Mouse (Mus musculus) midbrain, postnatal 0 days (tissue): ENCODE results near the gene Cdc42bpb. TPM values are rescaled to one million over a fixed set of nuclear protein-coding genes. Genes with fewer than 3 reads are reported as not detected.

Experiments
- ATAC-seq: fragments of 200-750 bp; cut with Nextera tagmentation; 2 replicates; pipeline ENCODE4 v1.8.0; 2017; ENCODE audit warnings: moderate number of reproducible peaks, mild to moderate bottlenecking, moderate TSS enrichment, moderate library complexity; ENCODE audit not compliant: low FRiP score
- DNase-seq: peaks from one replicate; pipeline ENCODE4 v3.0.0-alpha.2; 2015; ENCODE audit warnings: low spot score
- H3K27ac ChIP-seq: fragments of 300-500 bp; sonication (generic); 2 replicates; pipeline ENCODE4 v1.5.1; 2014; ENCODE audit warnings: low read depth, mild to moderate bottlenecking, low read length, mixed read lengths
- H3K27me3 ChIP-seq: fragments of 300-500 bp; sonication (generic); 2 replicates; pipeline ENCODE4 v1.6.1; 2014; ENCODE audit warnings: low read length, control low read depth, mixed read lengths; ENCODE audit not compliant: insufficient read depth
- H3K36me3 ChIP-seq: fragments of 300-500 bp; sonication (generic); 2 replicates; pipeline ENCODE4 v1.6.1; 2014; ENCODE audit warnings: low read length, control low read depth, mixed read lengths; ENCODE audit not compliant: insufficient read depth
- H3K4me1 ChIP-seq: fragments of 300-500 bp; sonication (generic); 2 replicates; pipeline ENCODE4 v1.6.1; 2014; ENCODE audit warnings: mild to moderate bottlenecking, control low read depth, antibody characterized with exemption, low read length, mixed read lengths; ENCODE audit not compliant: insufficient read depth
- H3K4me2 ChIP-seq: fragments of 300-500 bp; sonication (generic); 2 replicates; pipeline ENCODE4 v1.6.1; 2014; ENCODE audit warnings: low read depth, mild to moderate bottlenecking, low read length, mixed read lengths; ENCODE audit not compliant: poor library complexity, severe bottlenecking
- H3K4me3 ChIP-seq: fragments of 300-500 bp; sonication (generic); 2 replicates; pipeline ENCODE4 v1.5.1; 2014; ENCODE audit warnings: low read depth, mild to moderate bottlenecking, low read length, moderate library complexity
- H3K9ac ChIP-seq: fragments of 300-500 bp; sonication (generic); replicated peaks from 2 replicates; pipeline ENCODE4 v1.6.1; 2014; ENCODE audit warnings: mild to moderate bottlenecking, low read length, moderate library complexity, mixed read lengths; ENCODE audit not compliant: poor library complexity, severe bottlenecking
- H3K9me3 ChIP-seq: fragments of 300-500 bp; sonication (generic); 2 replicates; pipeline ENCODE4 v1.6.1; 2016; ENCODE audit warnings: low read length, control low read depth
- CTCF ChIP-seq: IDR thresholded peaks from 2 replicates; pipeline ENCODE4 v1.5.1; 2016; ENCODE audit warnings: antibody characterized with exemption, mild to moderate bottlenecking
- WGBS: fragments of 180-500 bp; shearing (Covaris S2); extraction: QIAGEN DNeasy Blood & Tissue Kit; methylation state at CpG from one replicate; pipeline ENCODE4 v1.1.7; 2014; 5-methylcytosine and 5-hydroxymethylcytosine counted together
- polyA plus RNA-seq: library from polyadenylated mRNA; unstranded; fragments of >200 nt; fragmentation: Nextera tagmentation; extraction: Ambion mirVana; gene quantifications from 2 replicates; pipeline ENCODE4 v1.2.1, GENCODE M21; 2015
- total RNA-seq: library from RNA; depleted of rRNA; stranded (reverse); fragments of >200 nt; gene quantifications from 2 replicates; pipeline ENCODE4 v1.2.3, GENCODE M21; 2014

The Cdc42bpb gene
- total and polyA plus RNA-seq, 2 experiments from 2014 or later = 35.4 to 259 TPM

DNA sequence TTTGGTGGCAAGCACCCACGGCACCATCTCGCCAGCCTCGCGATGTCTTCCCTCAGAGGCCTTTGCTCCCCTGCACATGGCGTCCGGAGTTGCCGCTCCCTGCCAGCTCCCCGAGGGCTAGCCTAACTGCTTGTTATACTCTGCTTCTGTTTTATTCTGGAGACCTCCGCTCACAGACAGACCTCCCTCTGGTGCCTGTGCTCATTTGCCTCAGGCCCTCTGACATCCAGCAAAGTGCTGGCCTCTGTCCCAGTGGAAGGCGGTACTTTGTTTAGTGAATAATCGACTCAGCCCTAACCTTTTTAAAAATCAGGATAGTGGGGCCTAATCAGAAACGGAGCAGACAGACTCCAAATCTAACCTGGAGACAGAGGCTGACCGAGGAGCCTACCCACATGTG is 55.7 kb downstream of the Cdc42bpb start:
- Histone ChIP-seq H3K4me2 (no peak overlapping the region), H3K27ac (no peak overlapping the region), H3K4me1 (no peaks in the 10 kb centered on the region), H3K9ac (no peak overlapping the region), H3K36me3 (peaks cover 87% of the 10 kb centered on the region), H3K4me3 (no peak overlapping the region), H3K9me3 (no peaks in the 10 kb centered on the region), H3K27me3 (no peaks in the 10 kb centered on the region)
- no peak for TF ChIP-seq CTCF
- DNase-seq (peak; percentile 49), ATAC-seq (no peak)
- WGBS = 71% methylated on average over 13 of the region's 13 CpGs

DNA sequence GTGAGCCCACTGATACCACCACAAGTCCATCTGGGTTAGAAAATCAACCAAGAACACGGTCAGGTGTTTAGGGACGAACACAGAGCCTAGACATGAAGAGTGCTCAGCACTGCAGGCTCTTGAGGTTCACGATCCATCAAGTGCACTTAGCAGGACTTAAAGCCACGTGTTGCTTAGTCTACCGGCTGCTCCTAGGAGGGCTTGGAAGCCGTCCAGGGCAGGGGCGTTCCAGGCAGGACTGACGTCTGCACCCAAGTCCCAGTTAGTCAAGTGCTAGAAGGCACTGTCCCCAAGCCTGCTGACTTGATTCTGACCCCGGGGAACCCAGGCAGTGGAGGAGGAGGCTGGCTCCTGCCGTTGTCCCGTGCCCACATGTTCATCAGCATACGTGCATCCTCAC is 57.0 kb downstream of the Cdc42bpb start:
- no peak for ATAC-seq

DNA sequence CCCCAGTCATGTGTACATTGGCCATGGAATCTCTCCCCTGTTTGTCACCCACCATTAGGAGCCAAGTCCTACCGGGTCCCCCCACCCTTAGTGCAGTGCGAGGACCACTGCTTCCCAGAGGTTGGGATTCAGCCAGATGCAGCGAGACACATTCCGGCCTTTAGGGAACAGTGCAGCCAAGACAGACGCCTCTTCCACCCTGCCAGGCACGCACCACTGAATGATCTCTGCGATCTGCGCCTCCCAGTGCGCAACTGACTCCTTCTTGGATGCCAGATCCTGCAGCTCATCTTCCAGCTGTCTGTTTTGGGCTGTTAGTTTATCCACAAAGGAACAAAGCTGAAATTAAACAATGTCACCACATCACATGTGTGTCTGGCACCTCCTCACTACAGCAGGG is 59.8 kb downstream of the Cdc42bpb start:
- WGBS = 96% methylated on average over 9 of the region's 9 CpGs
- H3K36me3 ChIP-seq = peaks cover 90% of the 10 kb centered on the region

More for the DNA sequence above, 57.0 kb downstream of the Cdc42bpb start:
- no peak overlapping the region for H3K9ac ChIP-seq
- no peak overlapping the region for H3K4me3 ChIP-seq
- no peak overlapping the region for H3K4me2 ChIP-seq
- peak; percentile 15 for DNase-seq
- TF ChIP-seq CTCF = no peak
- H3K9me3 ChIP-seq = no peaks in the 10 kb centered on the region
- 81% methylated on average over 12 of the region's 12 CpGs for WGBS
- no peaks in the 10 kb centered on the region for H3K27me3 ChIP-seq
- no peaks in the 10 kb centered on the region for H3K4me1 ChIP-seq
- H3K36me3 ChIP-seq = peaks cover 92% of the 10 kb centered on the region
- H3K27ac ChIP-seq = no peak overlapping the region

DNA sequence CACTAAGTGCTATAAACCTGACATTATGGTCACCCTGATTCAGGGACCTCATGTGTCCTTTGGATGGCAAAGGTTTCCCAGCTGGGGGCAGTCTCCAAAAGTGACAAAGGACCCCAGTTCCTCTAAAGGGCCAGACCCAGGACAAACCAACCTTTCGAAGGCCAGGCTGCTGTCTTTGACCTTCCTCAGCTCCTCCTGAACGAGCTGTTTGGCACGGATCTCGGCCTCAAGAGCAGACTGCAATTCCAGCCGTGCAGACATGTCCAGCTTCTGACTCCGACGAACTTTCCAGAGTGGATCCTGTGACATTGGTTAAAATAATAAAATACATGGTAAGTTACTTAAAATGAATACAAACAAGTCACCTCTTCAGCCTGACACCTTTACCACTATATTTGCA is 63.2 kb downstream of the Cdc42bpb start:
- DNase-seq (no peak), ATAC-seq (no peak)
- TF ChIP-seq CTCF = no peak
- Histone ChIP-seq H3K36me3 (peaks cover 91% of the 10 kb centered on the region), H3K4me2 (no peak overlapping the region), H3K9ac (no peak overlapping the region), H3K27me3 (no peaks in the 10 kb centered on the region), H3K9me3 (no peaks in the 10 kb centered on the region), H3K4me3 (no peak overlapping the region), H3K4me1 (no peaks in the 10 kb centered on the region), H3K27ac (no peak overlapping the region)
- 95% methylated on average over 7 of the region's 7 CpGs for WGBS

More for the DNA sequence above, 59.8 kb downstream of the Cdc42bpb start:
- no peak for TF ChIP-seq CTCF
- no peaks in the 10 kb centered on the region for H3K27me3 ChIP-seq
- ATAC-seq (no peak), DNase-seq (no peak)
- no peak overlapping the region for H3K4me2 ChIP-seq
- H3K4me3 ChIP-seq = no peak overlapping the region
- no peak overlapping the region for H3K27ac ChIP-seq
- no peaks in the 10 kb centered on the region for H3K4me1 ChIP-seq
- H3K9ac ChIP-seq = no peak overlapping the region
- no peaks in the 10 kb centered on the region for H3K9me3 ChIP-seq

DNA sequence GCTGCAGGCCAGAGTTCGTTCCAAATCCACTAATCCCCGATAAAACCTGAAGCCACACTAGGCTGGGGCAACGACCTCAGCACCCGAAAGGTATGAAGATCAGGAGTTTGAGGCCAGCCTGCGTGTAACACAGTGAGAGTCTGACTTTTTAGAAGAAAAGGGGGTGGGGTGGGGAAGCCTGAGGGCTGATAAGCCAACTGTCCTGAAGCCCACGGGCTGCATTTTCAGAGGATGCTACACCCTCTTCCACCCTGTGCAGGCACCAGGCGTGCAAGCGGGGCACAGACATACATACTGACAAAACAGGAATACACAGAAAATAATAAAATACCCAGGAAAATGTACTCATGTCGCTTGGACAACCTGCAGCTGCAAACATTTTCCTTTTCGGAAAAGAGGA is 65.7 kb downstream of the Cdc42bpb start:
- peaks cover 87% of the 10 kb centered on the region for H3K36me3 ChIP-seq
- 96% methylated on average over 10 of the region's 10 CpGs for WGBS
- H3K4me3 ChIP-seq = no peak overlapping the region
- H3K4me1 ChIP-seq = no peaks in the 10 kb centered on the region
- no peak for ATAC-seq
- no peaks in the 10 kb centered on the region for H3K9me3 ChIP-seq
- no peak overlapping the region for H3K9ac ChIP-seq
- no peak for TF ChIP-seq CTCF
- no peaks in the 10 kb centered on the region for H3K27me3 ChIP-seq
- no peak for DNase-seq
- no peak overlapping the region for H3K27ac ChIP-seq
- no peak overlapping the region for H3K4me2 ChIP-seq

DNA sequence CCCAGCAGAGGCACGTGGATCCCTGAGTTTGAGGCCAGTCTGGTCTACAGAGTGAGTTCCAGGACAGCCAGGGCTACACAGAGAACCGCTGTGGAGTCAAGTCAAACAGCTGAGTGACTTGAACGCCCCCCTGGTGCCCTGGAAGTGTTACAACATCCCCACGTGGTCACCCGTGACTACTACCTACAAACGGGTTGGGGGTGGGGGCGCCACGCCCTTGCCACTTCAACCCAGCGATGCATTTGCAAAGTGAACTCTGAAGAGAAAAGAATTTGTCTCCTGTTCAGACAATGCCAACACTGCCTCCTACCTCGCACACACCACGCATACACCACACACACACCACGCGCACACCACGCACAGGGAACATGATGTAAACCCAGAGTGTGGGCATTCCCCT is 67.6 kb downstream of the Cdc42bpb start:
- H3K27ac ChIP-seq = no peak overlapping the region
- no peak overlapping the region for H3K4me2 ChIP-seq
- WGBS = 90% methylated on average over 14 of the region's 14 CpGs
- no peak overlapping the region for H3K4me3 ChIP-seq
- H3K36me3 ChIP-seq = peaks cover 89% of the 10 kb centered on the region
- ATAC-seq (no peak), DNase-seq (no peak)
- no peaks in the 10 kb centered on the region for H3K4me1 ChIP-seq
- H3K9me3 ChIP-seq = no peaks in the 10 kb centered on the region
- no peak for TF ChIP-seq CTCF
- H3K27me3 ChIP-seq = no peaks in the 10 kb centered on the region
- H3K9ac ChIP-seq = no peak overlapping the region

DNA sequence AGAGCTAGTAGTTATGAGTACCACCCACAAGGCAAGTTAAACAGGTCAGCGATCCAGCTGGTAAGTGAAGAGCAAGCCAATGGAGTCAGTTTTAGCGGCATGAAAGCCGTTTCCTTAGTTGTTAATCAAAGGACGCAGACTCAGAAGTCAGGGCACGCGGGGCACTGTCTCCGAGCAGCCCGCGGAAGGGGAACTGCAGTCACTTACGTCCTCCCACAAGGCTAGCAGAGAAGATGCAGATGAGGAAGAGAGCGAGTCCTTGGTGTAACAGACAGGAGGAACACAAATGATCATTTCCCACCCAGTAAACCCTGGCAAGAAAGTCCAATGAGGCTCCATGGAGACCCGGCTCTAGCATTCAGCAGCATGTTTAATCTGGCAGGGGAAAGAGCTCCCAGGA is 68.3 kb downstream of the Cdc42bpb start:
- no peaks in the 10 kb centered on the region for H3K4me1 ChIP-seq
- H3K4me3 ChIP-seq = no peak overlapping the region
- peaks cover 91% of the 10 kb centered on the region for H3K36me3 ChIP-seq
- no peak for TF ChIP-seq CTCF
- no peak for ATAC-seq
- H3K27ac ChIP-seq = no peak overlapping the region
- DNase-seq = no peak
- H3K9ac ChIP-seq = no peak overlapping the region
- 80% methylated on average over 12 of the region's 12 CpGs for WGBS
- H3K9me3 ChIP-seq = no peaks in the 10 kb centered on the region
- no peak overlapping the region for H3K4me2 ChIP-seq
- H3K27me3 ChIP-seq = no peaks in the 10 kb centered on the region
